Mouse (Mus musculus) kidney, embryonic 16.5 days (tissue): ENCODE results near the gene Tmem160. TPM values are rescaled to one million over a fixed set of nuclear protein-coding genes. Genes with fewer than 3 reads are reported as not detected.

Experiments used
- ATAC-seq: fragments of 200-750 bp; cut with Nextera tagmentation; 2 replicates; pipeline ENCODE4 v1.8.0; 2017; ENCODE audit warnings: moderate TSS enrichment; ENCODE audit not compliant: low FRiP score, low TSS enrichment
- H3K27ac ChIP-seq: fragments of 300-500 bp; sonication (generic); 2 replicates; pipeline ENCODE4 v1.5.1; 2014; ENCODE audit warnings: low read length
- H3K27me3 ChIP-seq: fragments of 300-500 bp; sonication (generic); 2 replicates; pipeline ENCODE4 v1.6.1; 2014; ENCODE audit warnings: low read length, control low read depth, mixed read lengths; ENCODE audit not compliant: insufficient read depth
- H3K36me3 ChIP-seq: fragments of 300-500 bp; sonication (generic); 2 replicates; pipeline ENCODE4 v1.6.1; 2014; ENCODE audit warnings: low read length, control low read depth, mixed read lengths; ENCODE audit not compliant: insufficient read depth
- H3K4me1 ChIP-seq: fragments of 300-500 bp; sonication (generic); 2 replicates; pipeline ENCODE4 v1.6.1; 2014; ENCODE audit warnings: low read length, control low read depth, mixed read lengths; ENCODE audit not compliant: insufficient read depth
- H3K4me2 ChIP-seq: fragments of 300-500 bp; sonication (generic); replicated peaks from 2 replicates; pipeline ENCODE4 v1.6.1; 2014; ENCODE audit warnings: low read depth, low read length
- H3K4me3 ChIP-seq: fragments of 300-500 bp; sonication (generic); 2 replicates; pipeline ENCODE4 v1.5.1; 2014; ENCODE audit warnings: mild to moderate bottlenecking, low read length
- H3K9ac ChIP-seq: fragments of 300-500 bp; sonication (generic); replicated peaks from 2 replicates; pipeline ENCODE4 v1.6.1; 2014; ENCODE audit warnings: low read length
- H3K9me3 ChIP-seq: fragments of 300-500 bp; sonication (generic); 2 replicates; pipeline ENCODE4 v1.6.1; 2016; ENCODE audit warnings: low read length, control low read depth
- WGBS: fragments of 180-500 bp; shearing (Covaris S2); extraction: QIAGEN DNeasy Blood & Tissue Kit; methylation state at CpG from one replicate; pipeline ENCODE4 v1.1.7; 2014; 5-methylcytosine and 5-hydroxymethylcytosine counted together
- polyA plus RNA-seq: library from polyadenylated mRNA; unstranded; fragments of >200 nt; fragmentation: Nextera tagmentation; extraction: Ambion mirVana; gene quantifications from 2 replicates; pipeline ENCODE4 v1.2.1, GENCODE M21; 2015

Tmem160 gene
- polyA plus RNA-seq, 1 experiment from 2014 or later = 50.7 TPM

DNA sequence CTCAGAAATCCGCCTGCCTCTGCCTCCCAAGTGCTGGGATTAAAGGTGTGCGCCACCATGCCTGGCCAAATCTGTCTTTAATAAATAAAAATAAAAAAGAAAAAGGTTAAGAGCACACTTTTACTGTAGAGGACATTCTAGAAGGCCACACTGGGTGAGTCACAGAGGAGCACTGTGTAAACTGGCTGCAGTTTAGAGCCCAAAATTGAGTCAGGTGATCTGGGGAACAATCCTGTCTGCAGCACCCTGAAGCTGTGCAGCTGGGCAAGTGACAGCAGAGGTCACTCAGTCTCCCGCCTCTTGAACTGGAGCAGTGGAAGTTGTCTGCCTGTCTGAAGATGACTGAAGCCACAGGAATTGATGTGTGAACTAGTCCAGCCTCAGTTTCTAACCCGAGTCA, 49.0 kb downstream of the Tmem160 start:
- Histone ChIP-seq H3K36me3 (peaks cover 67% of the 10 kb centered on the region), H3K4me3 (no peak overlapping the region)
- 88% methylated on average over 4 of the region's 4 CpGs for WGBS

DNA sequence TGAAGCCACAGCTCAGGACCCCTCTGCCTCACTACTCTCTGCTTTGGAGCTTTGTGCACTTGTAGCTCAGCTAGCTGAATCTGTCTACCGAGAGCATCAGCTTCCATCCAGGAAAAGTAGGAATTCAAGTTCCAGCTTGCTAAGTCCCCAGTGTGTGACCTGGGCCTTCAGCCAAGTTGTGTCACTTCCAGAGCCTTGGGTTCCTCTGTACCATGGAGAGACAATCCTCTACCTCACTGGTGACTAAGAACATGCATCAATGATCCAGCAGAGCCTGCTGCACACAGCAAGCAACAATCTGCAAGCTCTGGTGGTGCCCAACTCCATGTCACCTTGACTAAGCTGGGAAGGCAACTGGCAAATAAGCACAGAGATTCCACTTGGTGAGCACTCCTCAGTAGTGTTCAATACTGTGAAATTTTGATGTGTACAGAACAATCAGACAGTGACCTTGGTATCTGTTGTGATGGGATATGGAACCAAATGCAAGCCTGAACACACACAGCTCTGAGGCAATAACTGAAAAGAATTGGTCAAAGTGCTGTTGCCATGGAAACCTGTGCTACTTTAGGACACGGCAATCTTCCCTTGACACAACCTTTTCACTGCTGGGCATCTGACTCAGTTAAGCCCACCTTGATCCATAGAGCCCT, 52.1 kb downstream of the Tmem160 start:
- ATAC-seq = no peak
- WGBS = 79% methylated on average over 2 of the region's 2 CpGs
- H3K27ac ChIP-seq = no peak overlapping the region
- no peak overlapping the region for H3K4me3 ChIP-seq
- H3K4me2 ChIP-seq = no peak overlapping the region
- H3K36me3 ChIP-seq = peaks cover 48% of the 10 kb centered on the region
- no peaks in the 10 kb centered on the region for H3K4me1 ChIP-seq
- H3K27me3 ChIP-seq = no peaks in the 10 kb centered on the region
- no peak overlapping the region for H3K9ac ChIP-seq
- H3K9me3 ChIP-seq = no peaks in the 10 kb centered on the region

More for the DNA sequence above, 49.0 kb downstream of the Tmem160 start:
- no peaks in the 10 kb centered on the region for H3K9me3 ChIP-seq
- H3K9ac ChIP-seq = no peak overlapping the region
- no peaks in the 10 kb centered on the region for H3K4me1 ChIP-seq
- no peak overlapping the region for H3K27ac ChIP-seq
- ATAC-seq = no peak
- H3K4me2 ChIP-seq = no peak overlapping the region
- no peaks in the 10 kb centered on the region for H3K27me3 ChIP-seq

Other genes starting within 250 kb of the Tmem160 start
- 21.3 and 21.5 TPM in 2 replicates for gene Dhx34, start 230.7 kb upstream of the Tmem160 start, polyA plus RNA-seq
- gene C5ar2, start 208.6 kb upstream of the Tmem160 start, polyA plus RNA-seq = 0.09 and 0.11 TPM in 2 replicates
- 2.7 and 2.8 TPM in 2 replicates for gene C5ar1, start 193.2 kb upstream of the Tmem160 start, polyA plus RNA-seq
- 16.4 and 19.7 TPM in 2 replicates for gene Inafm1, start 179.2 kb upstream of the Tmem160 start, polyA plus RNA-seq
- 30.9 and 31.2 TPM in 2 replicates for gene Ccdc9, start 166.0 kb upstream of the Tmem160 start, polyA plus RNA-seq
- gene Bbc3, start 144.4 kb upstream of the Tmem160 start, polyA plus RNA-seq = 12.6 and 14.2 TPM in 2 replicates
- 337 and 347 TPM in 2 replicates for gene Sae1, start 65.0 kb upstream of the Tmem160 start, polyA plus RNA-seq
- gene Zc3h4, start 51.9 kb upstream of the Tmem160 start, polyA plus RNA-seq = 14.8 and 14.9 TPM in 2 replicates
- gene Npas1, start 24.9 kb downstream of the Tmem160 start, polyA plus RNA-seq = 0.41 and 0.42 TPM in 2 replicates
- 17.3 and 18.9 TPM in 2 replicates for gene Arhgap35, start 162.2 kb downstream of the Tmem160 start, polyA plus RNA-seq
- gene Ceacam15, start 222.9 kb downstream of the Tmem160 start, polyA plus RNA-seq = not detected in 2 replicates